Mouse (Mus musculus) cortical plate, adult 2 months (tissue): ENCODE data around the gene Eng. TPM values are rescaled to one million over a fixed set of nuclear protein-coding genes. Genes with fewer than 3 reads are reported as not detected.

Experiments used
- H3K27ac ChIP-seq: fragments of 200-500 bp; 2 replicates; pipeline ENCODE4 v1.5.1; 2012; ENCODE audit warnings: low read length, control low read depth, inconsistent platforms; ENCODE audit not compliant: insufficient read depth
- H3K4me1 ChIP-seq: fragments of 200-500 bp; 2 replicates; pipeline ENCODE4 v1.6.1; 2011; ENCODE audit warnings: low read length; ENCODE audit not compliant: control insufficient read depth, insufficient read depth
- H3K4me3 ChIP-seq: fragments of 200-500 bp; 2 replicates; pipeline ENCODE4 v1.5.1; 2011; ENCODE audit warnings: mild to moderate bottlenecking, low read length, control low read depth; ENCODE audit not compliant: insufficient read depth
- CTCF ChIP-seq: fragments of 200-500 bp; IDR thresholded peaks from 2 replicates; pipeline ENCODE4 v1.5.1; 2011; ENCODE audit warnings: mild to moderate bottlenecking, control low read depth, low read length; ENCODE audit not compliant: insufficient read depth; ENCODE audit errors: extremely low read depth
- POLR2A ChIP-seq: fragments of 200-500 bp; IDR thresholded peaks from 2 replicates; pipeline ENCODE4 v1.6.1; 2011; ENCODE audit warnings: mild to moderate bottlenecking, low read length, control low read depth; ENCODE audit not compliant: insufficient read depth; ENCODE audit errors: extremely low read depth
- polyA plus RNA-seq: library from polyadenylated mRNA; depleted of rRNA; stranded (reverse); fragments of >200 nt; gene quantifications from 2 replicates; pipeline ENCODE4 v1.2.3, GENCODE M21; 2012

Eng gene
- polyA plus RNA-seq, 1 experiment: 35.1 TPM

DNA sequence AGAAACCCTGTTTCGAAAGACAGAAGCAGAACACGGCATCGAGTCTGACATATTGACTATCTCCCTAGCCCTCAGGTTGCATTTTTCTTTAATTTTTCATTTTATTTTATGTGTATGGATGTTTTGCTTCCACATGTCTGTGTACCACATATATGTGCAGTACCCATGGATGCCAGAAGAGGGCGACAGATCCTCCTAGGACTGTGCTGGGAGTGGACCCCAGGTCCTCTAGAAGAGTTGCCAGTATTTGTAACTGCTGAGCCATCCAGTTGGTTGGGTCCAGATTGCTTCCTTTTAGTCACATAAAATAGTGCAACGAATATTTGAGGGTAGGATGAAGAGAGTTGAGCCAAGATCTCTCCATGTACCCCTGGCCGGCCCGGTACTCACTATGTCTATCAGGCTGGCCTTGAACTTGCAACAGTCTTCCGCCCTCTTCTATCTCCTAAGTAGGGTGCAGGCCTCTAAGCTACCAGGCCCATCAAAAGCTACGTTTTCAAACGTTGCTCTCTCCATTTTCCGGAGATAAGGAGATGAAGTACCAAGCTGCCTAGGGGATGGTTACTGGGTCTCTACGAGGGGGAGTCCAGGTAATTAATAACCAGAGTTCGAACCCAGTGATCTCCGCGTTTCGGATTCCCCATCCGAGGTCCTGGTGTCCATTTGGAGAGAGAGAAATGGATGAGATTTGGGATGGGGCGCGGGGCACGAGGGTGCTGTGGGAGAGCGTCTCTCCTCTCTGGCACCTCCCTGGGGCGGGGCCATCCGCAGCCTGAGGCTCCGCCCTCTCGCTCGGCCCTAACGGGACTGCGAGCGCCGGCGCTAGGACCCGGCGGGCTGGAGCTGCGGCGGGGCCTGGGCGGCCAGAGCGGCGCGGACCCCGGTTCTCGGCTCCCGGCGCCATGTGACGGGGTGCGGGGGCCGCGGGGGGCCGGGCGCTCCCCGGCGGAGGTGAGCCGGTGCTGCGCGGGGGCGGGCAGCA, 39.9 kb upstream of the Eng start:
- H3K4me1 ChIP-seq: peaks cover 1% of the 10 kb centered on the region; the same call in 1 of the 2 replicates
- H3K4me3 ChIP-seq: peak overlapping the region; percentile 81
- TF ChIP-seq POLR2A: no peak
- TF ChIP-seq CTCF: peak; percentile 35; the same call in 1 of the 2 replicates
- no peak overlapping the region for H3K27ac ChIP-seq

DNA sequence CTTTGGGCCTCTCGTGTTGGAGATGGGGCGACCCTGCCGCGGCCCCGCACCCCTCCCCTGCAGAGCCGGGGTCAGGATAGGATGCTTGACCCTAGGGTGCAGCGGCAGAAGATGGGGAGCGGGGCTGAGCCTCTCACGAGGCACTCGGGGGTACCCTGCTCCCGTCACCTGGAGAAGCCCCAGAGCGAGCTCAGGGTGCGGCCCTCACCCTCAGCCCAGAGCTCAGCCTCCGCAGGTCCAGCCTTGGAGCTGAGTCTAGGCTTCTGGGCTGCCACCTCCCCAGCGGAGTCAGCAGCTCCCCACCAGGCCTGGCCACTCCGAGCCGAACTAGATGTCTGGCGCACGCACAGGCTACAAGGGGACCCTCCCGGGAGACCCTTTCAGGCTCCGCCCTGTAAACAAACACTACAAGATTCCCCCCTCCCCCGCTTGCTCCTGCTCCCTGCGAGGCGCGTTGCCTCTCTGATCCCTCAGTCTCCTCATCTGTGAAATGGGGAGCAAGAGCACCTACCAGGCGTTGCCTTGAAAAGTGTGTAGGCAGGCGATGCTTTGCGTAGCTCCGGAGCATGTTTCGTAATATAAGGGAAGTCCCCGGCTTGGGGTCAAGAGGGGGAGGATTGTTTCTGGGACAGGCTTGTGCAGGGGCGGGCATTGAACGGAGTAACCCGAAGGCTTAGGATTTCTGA, 39.0 kb upstream of the Eng start:
- peak overlapping the region; percentile 81 for H3K4me3 ChIP-seq
- TF ChIP-seq CTCF (no peak), POLR2A (peak; percentile 63)
- peaks cover 1% of the 10 kb centered on the region; the same call in 1 of the 2 replicates for H3K4me1 ChIP-seq
- H3K27ac ChIP-seq: peak overlapping the region; percentile 80

GRCm38 (mm10) chr2:32608141-32608777, 38.1 kb upstream of the Eng start:
- no peak overlapping the region for H3K27ac ChIP-seq
- peak overlapping the region; percentile 81 for H3K4me3 ChIP-seq
- peaks cover 1% of the 10 kb centered on the region; the same call in 1 of the 2 replicates for H3K4me1 ChIP-seq
- TF ChIP-seq POLR2A (no peak), CTCF (no peak)

GRCm38 (mm10) chr2:32608778-32609435, 37.5 kb upstream of the Eng start:
- H3K4me1 ChIP-seq: peaks cover 1% of the 10 kb centered on the region; the same call in 1 of the 2 replicates
- H3K27ac ChIP-seq: no peak overlapping the region
- peak overlapping the region; percentile 81; the same call in 1 of the 2 replicates for H3K4me3 ChIP-seq
- TF ChIP-seq POLR2A (no peak), CTCF (no peak)

DNA sequence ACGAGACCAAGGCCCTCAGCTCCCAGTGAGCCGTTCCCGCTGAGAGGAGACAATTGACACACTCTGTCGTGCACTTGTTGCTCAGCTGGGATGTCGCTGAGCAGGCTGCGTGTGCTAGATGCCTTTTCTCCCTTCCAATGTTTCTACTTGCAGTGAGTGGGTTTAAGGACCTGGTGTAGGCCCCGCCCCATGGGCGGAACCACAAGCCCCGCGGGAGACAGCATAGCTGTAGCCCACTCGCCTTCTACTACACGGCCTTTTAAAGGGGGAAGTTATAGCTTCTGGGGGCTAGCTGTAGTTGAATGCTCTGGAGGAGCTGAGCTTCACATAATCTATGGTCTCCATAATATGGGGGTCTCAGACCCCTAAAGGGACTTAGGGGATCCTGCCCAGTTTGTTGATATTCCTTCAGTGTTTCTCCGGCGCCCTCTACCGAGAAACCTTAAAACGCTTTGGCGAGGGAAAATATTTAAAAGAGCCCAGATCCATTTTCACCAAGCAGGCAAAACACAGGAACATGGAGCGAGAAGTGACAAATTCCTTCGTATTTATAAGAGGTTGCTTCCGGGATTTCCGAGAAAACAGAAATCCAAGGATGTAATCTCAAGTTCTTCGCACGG, 35.7 kb upstream of the Eng start:
- Histone ChIP-seq H3K4me1 (peaks cover 1% of the 10 kb centered on the region; the same call in 1 of the 2 replicates), H3K4me3 (peak overlapping the region; percentile 1; the same call in 1 of the 2 replicates), H3K27ac (no peak overlapping the region)
- TF ChIP-seq POLR2A: peak; percentile 59; the same call in 1 of the 2 replicates
- TF ChIP-seq CTCF: peak; percentile 46

- Histone ChIP-seq H3K4me3 (no peak overlapping the region), H3K4me1 (peaks cover 1% of the 10 kb centered on the region; the same call in 1 of the 2 replicates), H3K27ac (no peak overlapping the region)
- TF ChIP-seq CTCF: no peak
- no peak for TF ChIP-seq POLR2A
Measured at GRCm38 (mm10) chr2:32612274-32612673, 34.1 kb upstream of the Eng start.

DNA sequence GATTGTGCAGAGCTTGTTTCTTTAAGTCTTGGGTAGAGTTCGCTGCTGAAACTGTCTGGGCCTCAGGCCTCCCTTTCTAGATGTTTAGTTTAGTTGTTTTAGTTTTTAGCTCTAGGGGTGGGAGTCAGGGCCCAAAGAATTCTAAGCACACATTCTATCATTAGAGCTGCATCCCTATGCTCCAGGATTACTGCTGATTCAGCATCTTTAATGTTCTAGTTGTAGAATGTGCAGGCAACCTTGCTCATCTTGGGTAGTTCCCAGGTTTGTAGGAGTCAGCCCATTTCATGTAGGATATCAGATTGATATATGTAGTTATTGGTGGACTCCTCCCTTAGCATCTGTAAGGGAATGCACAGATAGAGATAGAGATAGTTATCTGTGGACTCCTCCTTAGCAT, 29.3 kb upstream of the Eng start:
- TF ChIP-seq CTCF (no peak), POLR2A (no peak)
- Histone ChIP-seq H3K27ac (no peak overlapping the region), H3K4me3 (no peak overlapping the region), H3K4me1 (no peaks in the 10 kb centered on the region)

DNA sequence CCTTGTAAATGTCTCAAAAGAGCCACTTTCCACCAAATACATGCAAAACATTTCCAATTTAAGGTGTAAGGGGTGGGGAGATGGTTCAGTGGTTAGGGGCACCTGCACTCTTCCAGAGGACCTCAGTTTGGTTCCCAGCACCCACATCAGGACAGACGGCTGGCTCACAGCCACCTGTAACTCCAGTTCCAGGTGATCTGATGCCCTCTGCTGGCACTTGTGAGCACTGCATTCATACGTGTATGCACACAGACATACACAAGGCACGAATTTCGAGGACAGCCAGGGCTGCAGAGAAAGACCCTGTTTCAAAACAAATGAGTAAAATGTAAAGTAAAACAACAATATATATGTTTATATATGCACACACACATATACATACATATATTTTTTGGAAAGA, 28.8 kb upstream of the Eng start:
- Histone ChIP-seq H3K27ac (no peak overlapping the region), H3K4me1 (no peaks in the 10 kb centered on the region), H3K4me3 (no peak overlapping the region)
- TF ChIP-seq POLR2A (no peak), CTCF (0 out of 2 replicates have a peak, but pooled peaks have one; percentile 25)

DNA sequence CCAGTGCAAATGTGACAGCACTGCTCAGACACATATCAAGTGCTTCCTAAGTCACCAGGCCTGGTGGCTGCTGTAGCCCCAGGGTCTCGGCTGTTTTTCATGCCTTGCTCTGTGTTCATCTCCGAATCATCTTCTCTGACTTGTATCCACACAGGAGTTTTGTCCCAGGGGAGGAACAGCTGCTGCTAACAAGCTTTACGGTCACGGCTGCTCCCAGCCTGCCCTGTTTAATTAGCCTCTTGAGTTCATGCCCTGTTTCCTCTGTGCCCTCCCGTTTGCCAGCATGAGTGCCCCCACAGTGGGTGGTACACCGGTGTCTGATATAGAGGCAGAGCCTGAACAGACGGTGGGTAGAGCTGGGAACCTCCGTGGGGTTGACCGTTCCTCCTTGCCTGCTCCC, 28.3 kb upstream of the Eng start:
- TF ChIP-seq CTCF: no peak
- TF ChIP-seq POLR2A: no peak
- H3K4me1 ChIP-seq: no peaks in the 10 kb centered on the region
- H3K4me3 ChIP-seq: no peak overlapping the region
- no peak overlapping the region for H3K27ac ChIP-seq
